Mouse (Mus musculus) frontal cortex, adult 2 months (tissue): ENCODE results near the gene Igfbpl1. TPM values are rescaled to one million over a fixed set of nuclear protein-coding genes. Genes with fewer than 3 reads are reported as not detected.

ENCODE experiments used
- DNase-seq, 2 experiments: peaks; one replicate each; pipeline ENCODE4 v3.0.0; 2022; ENCODE audit warnings: low spot score in 1 of 2; ENCODE audit errors: extremely low spot score in 1 of 2
- polyA plus RNA-seq: library from polyadenylated mRNA; depleted of rRNA; stranded (reverse); fragments of >200 nt; gene quantifications from 2 replicates; pipeline ENCODE4 v1.2.3, GENCODE M21; 2012; rRNA removed

The Igfbpl1 gene
- polyA plus RNA-seq, 1 experiment: 13.1 TPM

DNA sequence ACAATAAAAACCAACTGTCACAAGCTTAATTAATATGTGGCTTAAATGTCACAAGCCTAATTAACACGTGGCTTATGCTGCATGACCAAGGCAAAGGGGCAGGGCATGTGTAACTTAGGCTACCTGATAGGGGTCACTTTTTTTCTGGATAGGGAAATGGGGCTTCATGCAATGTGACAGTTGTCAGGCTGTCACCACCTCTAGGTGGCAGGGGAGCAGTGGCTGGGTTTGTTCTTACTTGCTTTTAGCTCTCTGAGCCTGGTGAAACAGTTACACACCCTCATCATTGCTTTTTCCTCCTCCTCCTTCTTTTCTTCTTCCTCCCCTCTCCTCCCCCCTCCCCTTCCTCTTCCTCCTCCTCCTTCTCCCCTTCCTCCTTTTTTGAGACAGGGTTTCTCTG lies 43.1 kb downstream of the Igfbpl1 start:
- DNase-seq: no peak

DNA sequence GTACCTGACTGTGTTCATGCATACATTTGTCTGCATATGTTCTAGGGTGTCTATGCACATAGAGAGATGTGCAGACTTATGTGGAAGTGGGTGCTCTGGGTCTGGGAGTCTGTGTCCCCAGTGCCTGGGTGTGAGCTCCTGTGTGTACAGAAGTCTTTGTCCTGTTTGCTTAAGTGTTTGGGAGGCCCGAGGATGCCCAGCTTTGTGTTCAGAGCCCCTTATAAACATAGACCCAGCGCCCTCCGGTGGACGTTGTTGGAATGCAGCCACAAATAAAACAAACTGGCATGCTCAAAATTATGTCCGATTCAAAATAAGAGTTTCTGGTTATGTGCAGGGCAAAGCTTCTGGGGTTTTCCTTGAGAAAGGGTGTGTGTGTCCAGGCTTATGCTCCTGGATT lies 55.1 kb downstream of the Igfbpl1 start:
- peak in 1 of 2 experiments; percentile 73 for DNase-seq

DNA sequence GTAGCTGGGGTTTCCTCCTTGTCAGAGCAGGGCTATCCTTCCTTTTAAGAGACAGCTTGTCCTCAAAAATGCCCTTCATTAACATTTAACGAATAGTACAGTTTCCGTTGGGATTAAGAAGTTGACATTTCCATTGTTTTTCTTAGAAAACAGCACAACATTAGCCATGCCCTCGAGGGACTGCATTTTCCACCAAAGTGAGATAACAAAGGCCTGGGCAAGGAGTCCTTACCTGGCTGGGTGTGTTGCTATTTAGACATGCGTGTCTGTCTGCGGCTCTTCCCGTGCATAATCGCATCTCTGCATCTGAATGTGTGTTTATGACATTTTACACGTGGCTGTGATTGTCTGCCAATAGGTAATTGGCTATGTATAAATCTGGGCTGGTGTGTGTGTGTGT lies 55.5 kb downstream of the Igfbpl1 start:
- DNase-seq: no peak

DNA sequence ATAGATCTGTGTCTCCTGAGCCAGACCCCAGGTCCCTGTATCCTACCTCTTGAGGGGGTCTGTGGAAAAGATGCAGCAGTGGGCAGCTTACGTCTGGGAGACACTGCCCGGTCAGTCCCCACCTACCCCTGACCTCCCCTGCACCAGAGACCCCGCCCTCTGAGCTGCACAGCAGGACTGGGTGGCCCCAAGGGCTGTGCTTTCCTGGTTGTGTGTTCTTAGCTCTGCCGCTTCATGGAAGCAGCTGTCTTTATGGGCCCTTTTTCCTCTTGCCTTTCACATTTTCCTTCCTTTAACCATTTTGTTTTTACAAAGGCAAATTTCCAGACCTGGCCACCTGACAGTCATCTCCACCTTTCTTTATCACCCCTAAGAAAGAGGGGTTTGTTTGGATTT lies 56.1 kb downstream of the Igfbpl1 start:
- no peak for DNase-seq

DNA sequence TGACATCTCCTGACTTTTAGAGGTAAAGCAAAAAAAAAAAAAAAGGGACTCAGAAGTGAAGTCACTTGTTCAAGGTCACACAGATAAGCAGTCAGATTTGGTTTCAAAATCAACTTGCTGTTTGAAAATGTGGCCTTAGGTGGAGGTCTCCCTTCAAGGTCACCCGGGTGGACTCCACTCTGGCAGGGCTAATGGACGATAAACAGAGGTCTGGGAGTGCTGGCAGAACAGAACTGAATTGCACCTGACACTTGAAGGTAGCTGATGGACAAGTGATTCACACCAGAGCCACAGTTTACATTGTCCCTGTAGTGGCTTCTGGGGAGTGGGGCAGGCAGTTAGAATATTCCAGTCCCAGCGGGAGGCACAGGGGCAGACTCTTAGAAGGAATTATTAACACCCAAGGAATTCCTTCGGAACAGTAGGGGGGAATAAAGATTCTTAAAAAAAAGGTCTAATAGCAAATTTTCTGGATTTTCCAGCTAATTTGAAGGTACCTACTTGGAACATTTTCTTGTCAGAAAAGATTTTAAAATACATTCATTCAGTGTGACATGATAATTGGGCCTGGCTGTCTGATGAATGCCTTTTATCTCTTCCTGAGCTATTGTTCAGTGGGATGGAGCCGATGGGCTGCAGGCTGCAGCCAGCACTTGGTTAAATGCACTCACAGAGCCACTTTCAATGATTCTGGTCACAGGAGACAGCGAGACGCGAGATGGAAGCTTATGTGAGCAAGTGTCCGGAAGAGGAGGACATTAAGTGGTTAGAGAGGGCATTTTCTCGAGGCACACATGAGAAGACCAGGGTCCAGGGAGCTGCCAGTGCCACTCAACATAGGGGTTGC lies 56.7 kb downstream of the Igfbpl1 start:
- DNase-seq: no peak

DNA sequence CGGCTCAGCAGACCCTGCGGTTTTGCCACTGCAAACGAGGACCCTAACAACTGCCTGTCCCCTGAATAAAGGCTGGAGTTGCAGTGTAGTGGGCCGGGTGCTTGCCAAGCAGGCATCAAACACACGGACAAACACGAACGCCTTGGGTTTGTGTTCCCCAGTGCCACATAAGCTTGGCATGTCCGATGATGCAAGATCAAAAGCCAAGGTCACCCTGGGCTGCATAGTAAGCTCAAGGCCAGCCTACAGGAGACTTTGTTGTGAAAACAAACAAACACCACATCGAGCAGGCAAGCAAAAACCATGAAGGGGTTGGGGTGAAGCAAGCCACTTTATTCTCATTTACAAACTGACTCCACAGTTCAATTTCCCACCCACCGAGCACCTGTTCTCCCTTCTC lies 57.6 kb downstream of the Igfbpl1 start:
- no peak for DNase-seq

DNA sequence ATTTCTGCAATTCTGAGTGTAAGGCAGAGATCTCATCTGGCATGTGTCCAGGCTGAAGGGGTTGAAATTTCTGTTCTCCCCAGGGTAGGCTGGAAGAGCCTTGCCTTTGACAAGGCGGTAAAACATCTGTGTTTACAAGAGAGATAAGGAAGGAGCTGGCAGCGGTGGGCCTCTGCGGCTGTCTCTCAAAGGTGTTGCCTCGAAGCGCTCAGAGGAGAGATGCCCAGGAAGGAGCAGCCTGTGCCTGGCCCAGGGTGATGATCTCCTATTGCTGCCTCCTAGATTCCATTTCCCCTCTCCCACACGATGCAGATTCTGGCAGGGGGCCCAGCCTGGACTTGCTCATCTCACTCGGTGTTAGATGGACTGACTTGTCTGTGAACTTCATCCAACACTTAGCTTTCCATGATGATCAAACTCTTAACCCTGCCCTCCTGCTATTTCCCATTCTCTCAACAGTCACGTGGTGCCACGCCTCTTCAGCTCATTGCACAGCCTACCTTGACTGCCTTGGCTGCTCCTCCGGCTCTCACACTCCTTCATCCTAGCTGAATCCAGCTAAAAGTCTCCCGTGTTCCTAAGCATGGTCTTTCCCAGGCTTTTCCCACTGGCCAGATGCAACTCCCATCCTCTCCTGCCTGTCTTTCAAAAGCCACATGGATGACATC lies 58.7 kb downstream of the Igfbpl1 start:
- peak in 1 of 2 experiments; percentile 12 for DNase-seq

DNA sequence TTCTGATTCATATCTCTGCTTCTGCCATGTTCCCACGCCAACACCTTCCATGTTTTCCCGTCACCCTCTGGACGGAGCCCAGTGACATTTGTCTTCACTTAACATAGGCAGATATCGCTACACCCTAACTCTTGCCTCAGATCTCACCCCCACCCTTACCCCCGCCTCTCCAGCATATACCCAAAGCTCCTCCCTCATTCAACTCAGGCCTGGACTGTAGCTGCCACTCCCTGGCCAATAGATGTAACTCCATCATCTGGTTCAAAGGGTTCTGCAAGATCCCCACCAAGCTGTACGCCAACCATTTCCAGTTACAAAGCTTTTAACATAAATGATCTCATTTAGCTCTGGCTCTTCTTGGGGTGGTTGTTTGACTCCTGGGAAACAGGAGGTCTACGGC lies 59.9 kb downstream of the Igfbpl1 start:
- DNase-seq: no peak

DNA sequence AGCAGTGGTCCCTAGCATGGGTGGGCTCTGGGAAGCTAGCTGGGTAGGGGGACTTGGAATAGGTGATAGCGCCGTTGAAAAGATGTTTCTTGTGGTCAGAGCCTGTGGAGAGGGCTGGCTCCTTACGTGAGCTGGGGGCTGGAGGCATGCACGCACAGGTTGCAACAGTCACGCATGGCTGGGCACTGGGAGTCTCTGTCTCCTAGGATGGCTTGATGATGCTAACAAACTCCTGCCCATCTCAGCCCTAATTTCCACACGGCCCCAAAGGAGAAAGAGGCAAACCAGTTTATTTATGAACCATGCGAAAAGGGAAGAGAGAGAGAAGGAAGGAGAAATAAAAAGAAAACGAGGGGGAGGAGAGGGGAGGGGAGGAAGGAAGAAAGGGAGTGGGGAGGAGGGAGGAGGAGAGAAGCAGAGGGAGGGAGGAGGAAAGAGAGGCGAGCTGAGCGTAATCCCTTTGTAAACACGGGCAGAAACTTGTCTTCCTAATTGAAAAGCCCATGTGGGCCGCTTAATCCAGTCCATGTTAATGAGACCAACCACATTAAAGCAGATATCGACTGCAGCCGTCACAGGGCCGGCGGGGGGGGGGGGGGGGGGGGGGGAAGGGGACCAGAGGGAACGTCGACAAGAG lies 61.0 kb downstream of the Igfbpl1 start:
- DNase-seq: no peak

DNA sequence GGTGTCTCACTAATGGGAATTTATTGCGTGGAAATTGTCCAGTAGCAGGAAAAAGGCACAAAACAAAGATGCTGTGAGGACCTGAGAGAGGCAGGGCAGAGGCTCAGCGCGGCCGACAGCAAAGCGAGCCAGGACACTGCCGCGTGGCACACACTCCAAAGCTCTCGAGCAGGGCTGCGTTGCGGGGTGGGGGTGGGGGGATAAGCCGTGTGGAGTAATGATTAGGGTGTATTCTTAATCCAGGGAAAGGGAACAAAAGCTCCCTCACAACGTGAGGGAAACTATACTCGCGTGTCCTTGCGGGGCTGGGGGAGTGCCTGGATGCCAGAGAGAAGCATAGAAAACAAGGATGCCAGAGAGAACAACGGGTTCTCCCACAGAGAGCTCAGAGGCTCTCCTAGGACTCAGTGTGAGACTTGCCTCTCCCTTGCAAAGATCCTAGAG lies 61.6 kb downstream of the Igfbpl1 start:
- no peak for DNase-seq

DNA sequence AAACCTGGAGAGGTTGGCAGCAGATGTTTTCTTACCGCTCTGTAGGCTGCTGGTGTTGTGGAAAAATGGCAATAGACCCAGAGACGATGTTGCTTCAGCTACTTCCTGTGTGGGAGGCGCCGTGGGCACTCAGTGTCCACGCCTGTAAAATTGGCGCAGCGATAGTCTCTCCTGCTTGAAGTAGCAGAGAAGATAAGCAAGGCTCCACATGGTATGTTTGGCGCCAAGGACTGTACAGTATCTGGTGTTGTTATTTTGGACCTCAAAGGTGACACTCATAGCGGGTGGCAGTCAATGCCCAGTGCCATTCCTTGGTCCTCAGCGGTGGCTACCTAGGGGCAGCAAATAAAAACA lies 62.6 kb downstream of the Igfbpl1 start:
- DNase-seq: peak in 1 of 2 experiments; percentile 39

DNA sequence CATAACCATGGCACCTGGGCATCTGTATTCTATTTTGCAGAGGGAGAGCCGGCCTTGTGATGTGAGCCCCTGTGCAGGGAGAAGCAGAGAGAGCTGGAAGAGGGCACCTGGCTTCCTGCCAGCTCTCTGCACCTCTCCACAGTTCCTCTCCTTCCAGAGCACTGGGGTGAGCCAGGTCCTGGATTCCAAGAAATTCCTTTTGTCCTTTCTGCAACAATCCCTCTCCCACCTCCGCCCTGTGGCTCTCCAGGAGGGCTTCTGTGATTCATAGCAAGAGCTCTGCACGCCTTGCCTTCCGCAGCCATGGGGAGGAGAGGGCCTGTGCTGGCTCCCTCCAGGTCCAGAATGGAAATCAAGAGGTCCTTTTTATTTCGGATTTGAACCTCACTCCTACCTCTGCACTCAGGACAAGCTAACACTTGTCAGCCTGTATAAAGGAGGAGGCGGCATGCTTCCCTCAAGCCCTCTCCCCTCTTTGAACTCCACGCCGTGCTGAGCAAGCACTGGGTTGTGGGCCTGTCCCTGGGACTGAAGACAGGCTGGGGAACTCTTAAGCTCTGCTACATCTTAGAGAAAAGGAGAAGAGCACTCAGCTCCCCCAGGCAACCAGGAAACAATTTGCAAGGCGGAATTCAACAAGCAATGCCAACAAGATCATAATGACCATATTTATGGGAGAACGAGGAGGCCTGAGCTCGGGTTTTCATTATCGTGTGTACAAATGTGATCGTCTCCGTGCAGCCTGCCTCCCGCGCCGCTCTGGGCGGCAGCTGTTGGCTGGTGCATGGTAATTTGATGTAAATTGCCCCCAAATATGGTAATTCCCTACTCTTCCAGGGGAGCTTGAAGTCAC lies 63.2 kb downstream of the Igfbpl1 start:
- DNase-seq: no peak

DNA sequence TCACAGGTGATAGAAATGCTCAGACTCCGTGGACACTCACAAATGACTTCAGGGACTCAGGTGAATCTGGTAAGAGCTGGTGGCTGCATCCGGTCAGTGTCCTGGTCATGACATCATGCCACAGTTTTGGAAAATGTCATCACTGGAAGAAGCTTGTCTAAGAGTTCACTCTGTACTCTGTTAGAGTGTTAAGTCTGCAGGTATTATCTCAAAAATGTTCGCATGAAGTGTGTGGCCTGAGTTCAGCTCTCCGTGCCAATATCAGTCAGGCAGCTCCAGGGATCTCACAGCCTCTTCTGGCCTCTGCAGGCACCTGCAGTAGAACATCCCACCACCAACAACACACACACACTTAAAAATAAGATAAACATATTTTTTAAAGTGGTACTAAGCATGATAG lies 64.1 kb downstream of the Igfbpl1 start:
- no peak for DNase-seq

Other genes with a start within 250 kb of the Igfbpl1 start
- gene Aldh1b1, start 27.9 kb downstream of the Igfbpl1 start, polyA plus RNA-seq: 7.6 and 8.6 TPM in 2 replicates
- gene Stra6l, start 21.7 kb upstream of the Igfbpl1 start, polyA plus RNA-seq: 0.10 and 0.13 TPM in 2 replicates
- gene Ccdc180, start 63.4 kb upstream of the Igfbpl1 start, polyA plus RNA-seq: 0.08 and 0.10 TPM in 2 replicates
- gene Tdrd7, start 138.4 kb upstream of the Igfbpl1 start, polyA plus RNA-seq: 28.2 and 30.7 TPM in 2 replicates
- 58.6 and 63.5 TPM in 2 replicates for gene Tmod1, start 212.0 kb upstream of the Igfbpl1 start, polyA plus RNA-seq